Mouse (Mus musculus) ES-E14 (cell line): ENCODE data around the gene Cpne5. TPM values are rescaled to one million over a fixed set of nuclear protein-coding genes. Genes with fewer than 3 reads are reported as not detected.

ENCODE experiments used
- DNase-seq: peaks from one replicate; pipeline ENCODE4 v3.0.0-alpha.2; 2013; ENCODE audit warnings: low read depth, low spot score
- H3K27ac ChIP-seq: 2 replicates; pipeline ENCODE4 v1.5.1; 2012; ENCODE audit warnings: low read depth, mild to moderate bottlenecking, low read length, moderate library complexity, mixed read lengths; ENCODE audit not compliant: poor library complexity, insufficient read depth, severe bottlenecking
- H3K36me3 ChIP-seq: 2 replicates; pipeline ENCODE4 v1.6.1; 2012; ENCODE audit warnings: mild to moderate bottlenecking, low read length, moderate library complexity, mixed read lengths; ENCODE audit not compliant: control insufficient read depth, poor library complexity, insufficient read depth, severe bottlenecking
- H3K4me1 ChIP-seq, 2 experiments: fragments of 150-350 bp in 1 of 2; sonication (generic) in 1 of 2; 2 replicates each; pipeline ENCODE4 v1.6.1; 2012; ENCODE audit warnings: low read length in 2 of 2, mild to moderate bottlenecking in 1 of 2, mixed read lengths in 1 of 2; ENCODE audit not compliant: control insufficient read depth in 2 of 2, insufficient read depth in 2 of 2, poor library complexity in 1 of 2
- H3K4me3 ChIP-seq, 2 experiments: fragments of 150-350 bp in 1 of 2; sonication (generic) in 1 of 2; 2 replicates each; pipeline ENCODE4 v1.5.1; 2012; ENCODE audit warnings: low read length in 2 of 2, low read depth in 1 of 2, mild to moderate bottlenecking in 1 of 2, mixed read lengths in 1 of 2; ENCODE audit not compliant: insufficient read depth in 1 of 2, poor library complexity in 1 of 2, severe bottlenecking in 1 of 2
- H3K9ac ChIP-seq: 2 replicates; pipeline ENCODE4 v1.6.1; 2012; ENCODE audit warnings: low read depth, mild to moderate bottlenecking, low read length, mixed read lengths; ENCODE audit not compliant: poor library complexity, insufficient read depth, severe bottlenecking
- H3K9me3 ChIP-seq: fragments of 150-350 bp; sonication (generic); 2 replicates; pipeline ENCODE4 v1.6.1; 2012; ENCODE audit warnings: low read depth, mild to moderate bottlenecking, low read length; ENCODE audit not compliant: control insufficient read depth, insufficient read depth
- CHD2 ChIP-seq: IDR thresholded peaks from 2 replicates; pipeline ENCODE4 v1.6.1; 2014; ENCODE audit warnings: mild to moderate bottlenecking, low read depth, low read length, inconsistent platforms
- HCFC1 ChIP-seq: IDR thresholded peaks from 2 replicates; pipeline ENCODE4 v1.6.1; 2012; ENCODE audit warnings: low read length, inconsistent platforms, borderline replicate concordance; ENCODE audit not compliant: insufficient read depth
- MAFK ChIP-seq: IDR thresholded peaks from 2 replicates; pipeline ENCODE4 v1.6.1; 2014; ENCODE audit warnings: mild to moderate bottlenecking, low read depth, low read length, inconsistent platforms; ENCODE audit not compliant: insufficient read depth
- ZC3H11A ChIP-seq: IDR thresholded peaks from 2 replicates; pipeline ENCODE4 v1.6.1; 2012; ENCODE audit warnings: low read depth, mild to moderate bottlenecking, inconsistent platforms, low read length, borderline replicate concordance
- ZNF384 ChIP-seq: IDR thresholded peaks from 2 replicates; pipeline ENCODE4 v1.6.1; 2012; ENCODE audit warnings: low read depth, low read length, inconsistent platforms
- in situ Hi-C, 2 experiments: fragments of 600-800 bp; cut with MboI; formaldehyde crosslinking; loops; one replicate each; pipeline ENCODE4 v1.15.1; 2025; ENCODE audit warnings: low sequenced_read_pairs in 2 of 2, inconsistent platforms in 1 of 2; ENCODE audit not compliant: unreplicated experiment in 2 of 2
- total RNA-seq: library from RNA; depleted of rRNA; stranded (reverse); fragments of 300-350 nt; gene quantifications from 2 replicates; pipeline ENCODE4 v1.2.3, GENCODE M21; 2012

Gene Cpne5
- total RNA-seq, 1 experiment, result 5.1 TPM

GRCm38 (mm10) chr17:29154247-29154646 lies 83.7 kb downstream of the Cpne5 start:
- in situ Hi-C loops, result no loop called here
- no peak for TF ChIP-seq MAFK
- TF ChIP-seq ZC3H11A, result no peak
- TF ChIP-seq CHD2, result no peak
- no peak for TF ChIP-seq ZNF384
- no peak for TF ChIP-seq HCFC1

GRCm38 (mm10) chr17:29152547-29152946 lies 85.4 kb downstream of the Cpne5 start:
- Histone ChIP-seq H3K4me3 (no peak overlapping the region), H3K9ac (no peak overlapping the region), H3K4me1 (peaks cover 2 to 29% of the 10 kb centered on the region in 2 experiments; a peak in 2 of 4 replicates), H3K36me3 (no peaks in the 10 kb centered on the region), H3K27ac (no peak overlapping the region), H3K9me3 (no peaks in the 10 kb centered on the region)
- in situ Hi-C loops, result no loop called here
- no peak for DNase-seq
- TF ChIP-seq MAFK (no peak), ZNF384 (no peak), HCFC1 (no peak), CHD2 (no peak), ZC3H11A (no peak)

More at GRCm38 (mm10) chr17:29154247-29154646, 83.7 kb downstream of the Cpne5 start:
- Histone ChIP-seq H3K9ac (no peak overlapping the region), H3K4me3 (no peak overlapping the region), H3K27ac (no peak overlapping the region), H3K9me3 (no peaks in the 10 kb centered on the region), H3K36me3 (no peaks in the 10 kb centered on the region; the same call in 1 of the 2 replicates), H3K4me1 (peaks cover 2 to 29% of the 10 kb centered on the region in 2 experiments; a peak in 2 of 4 replicates)
- DNase-seq, result no peak

- Histone ChIP-seq H3K4me1 (peaks cover 4 to 18% of the 10 kb centered on the region in 2 experiments; a peak in 2 of 4 replicates), H3K9me3 (no peaks in the 10 kb centered on the region), H3K36me3 (no peaks in the 10 kb centered on the region), H3K4me3 (no peak overlapping the region), H3K27ac (no peak overlapping the region), H3K9ac (no peak overlapping the region)
- TF ChIP-seq ZNF384 (no peak), MAFK (no peak), HCFC1 (no peak), ZC3H11A (no peak), CHD2 (no peak)
- DNase-seq, result no peak
- in situ Hi-C loops, result no loop called here
Observed at GRCm38 (mm10) chr17:29149766-29150165, 88.2 kb downstream of the Cpne5 start.

GRCm38 (mm10) chr17:29147773-29148172 lies 90.2 kb downstream of the Cpne5 start:
- Histone ChIP-seq H3K27ac (no peak overlapping the region), H3K9ac (no peak overlapping the region), H3K9me3 (no peaks in the 10 kb centered on the region), H3K4me3 (no peak overlapping the region), H3K36me3 (no peaks in the 10 kb centered on the region), H3K4me1 (peaks cover 2 to 13% of the 10 kb centered on the region in 2 experiments; a peak in 2 of 4 replicates)
- in situ Hi-C loops, result no loop called here
- no peak for DNase-seq
- TF ChIP-seq CHD2 (no peak), HCFC1 (no peak), ZC3H11A (no peak), ZNF384 (no peak), MAFK (no peak)
